Mouse (Mus musculus) stomach, embryonic 14.5 days (tissue): ENCODE data around the gene Atp6v0b. TPM values are rescaled to one million over a fixed set of nuclear protein-coding genes. Genes with fewer than 3 reads are reported as not detected.
A peak's percentile ranks its signal among the peaks of the same experiment; 100 is the strongest.

ENCODE experiments used
- ATAC-seq: fragments of 200-750 bp; cut with Nextera tagmentation; 2 replicates; pipeline ENCODE4 v1.8.0; 2017; ENCODE audit warnings: low read depth, moderate TSS enrichment; ENCODE audit not compliant: insufficient number of reproducible peaks, insufficient read depth, low FRiP score
- H3K27ac ChIP-seq: fragments of 300-500 bp; sonication (generic); 2 replicates; pipeline ENCODE4 v1.5.1; 2014; ENCODE audit warnings: mild to moderate bottlenecking, low read length, moderate library complexity, mixed read lengths
- H3K27me3 ChIP-seq: fragments of 300-500 bp; sonication (generic); 2 replicates; pipeline ENCODE4 v1.6.1; 2014; ENCODE audit warnings: low read length, control low read depth, mixed read lengths; ENCODE audit not compliant: control insufficient read depth, insufficient read depth
- H3K36me3 ChIP-seq: fragments of 300-500 bp; sonication (generic); 2 replicates; pipeline ENCODE4 v1.6.1; 2014; ENCODE audit warnings: mild to moderate bottlenecking, control low read depth, low read length, moderate library complexity, mixed read lengths; ENCODE audit not compliant: control insufficient read depth, insufficient read depth
- H3K4me1 ChIP-seq: fragments of 300-500 bp; sonication (generic); 2 replicates; pipeline ENCODE4 v1.6.1; 2014; ENCODE audit warnings: low read length, control low read depth, mixed read lengths; ENCODE audit not compliant: control insufficient read depth, insufficient read depth
- H3K4me2 ChIP-seq: fragments of 300-500 bp; sonication (generic); replicated peaks from 2 replicates; pipeline ENCODE4 v1.6.1; 2014; ENCODE audit warnings: low read depth, low read length, control low read depth
- H3K4me3 ChIP-seq: fragments of 300-500 bp; sonication (generic); 2 replicates; pipeline ENCODE4 v1.5.1; 2014; ENCODE audit warnings: low read depth, low read length, control low read depth
- H3K9ac ChIP-seq: fragments of 300-500 bp; sonication (generic); replicated peaks from 2 replicates; pipeline ENCODE4 v1.6.1; 2014; ENCODE audit warnings: low read depth, mild to moderate bottlenecking, control low read depth, low read length, moderate library complexity, mixed read lengths
- H3K9me3 ChIP-seq: fragments of 300-500 bp; sonication (generic); 2 replicates; pipeline ENCODE4 v1.6.1; 2016; ENCODE audit warnings: low read depth, low read length, control low read depth; ENCODE audit not compliant: control insufficient read depth
- WGBS: fragments of 180-500 bp; shearing (Covaris S2); extraction: QIAGEN DNeasy Blood & Tissue Kit; methylation state at CpG from one replicate; pipeline ENCODE4 v1.1.7; 2014; 5-methylcytosine and 5-hydroxymethylcytosine counted together
- polyA plus RNA-seq: library from polyadenylated mRNA; unstranded; fragments of >200 nt; fragmentation: Nextera tagmentation; extraction: Ambion mirVana; gene quantifications from 2 replicates; pipeline ENCODE4 v1.2.1, GENCODE M21; 2014

The Atp6v0b gene
- polyA plus RNA-seq, 1 experiment from 2014 or later, result 200 TPM

DNA sequence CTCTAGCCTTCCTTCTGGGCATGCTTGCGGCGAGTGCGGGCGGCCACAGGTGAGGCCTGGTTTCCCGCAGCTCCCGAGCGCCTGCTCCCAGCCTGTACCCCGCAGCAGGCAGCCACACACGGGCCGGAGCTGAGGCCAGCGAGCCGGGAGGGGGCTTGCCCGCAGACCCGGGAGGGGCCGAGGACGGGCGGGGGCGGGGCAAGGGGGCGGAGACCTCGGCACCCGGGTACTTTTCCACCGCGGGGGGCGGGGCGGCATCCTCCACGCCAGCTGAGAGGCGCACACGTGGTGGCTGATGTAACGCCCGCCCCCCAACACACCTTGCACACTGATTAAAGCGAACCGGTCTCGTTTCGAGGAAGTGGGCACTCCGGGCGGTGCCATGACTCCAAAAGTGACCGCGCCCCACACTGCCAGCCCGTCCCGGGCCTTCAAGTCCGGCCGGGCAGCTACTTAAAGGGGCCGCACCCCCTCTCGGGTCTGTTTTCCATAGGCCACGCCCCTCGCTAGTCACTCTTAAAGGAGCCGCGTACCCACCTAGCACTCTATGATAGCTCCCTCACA is 50.8 kb downstream of the Atp6v0b start:
- H3K9ac ChIP-seq, result peak overlapping the region; percentile 53
- peak; percentile 89 for ATAC-seq
- WGBS, result 0% methylated on average over 47 of the region's 48 CpGs

DNA sequence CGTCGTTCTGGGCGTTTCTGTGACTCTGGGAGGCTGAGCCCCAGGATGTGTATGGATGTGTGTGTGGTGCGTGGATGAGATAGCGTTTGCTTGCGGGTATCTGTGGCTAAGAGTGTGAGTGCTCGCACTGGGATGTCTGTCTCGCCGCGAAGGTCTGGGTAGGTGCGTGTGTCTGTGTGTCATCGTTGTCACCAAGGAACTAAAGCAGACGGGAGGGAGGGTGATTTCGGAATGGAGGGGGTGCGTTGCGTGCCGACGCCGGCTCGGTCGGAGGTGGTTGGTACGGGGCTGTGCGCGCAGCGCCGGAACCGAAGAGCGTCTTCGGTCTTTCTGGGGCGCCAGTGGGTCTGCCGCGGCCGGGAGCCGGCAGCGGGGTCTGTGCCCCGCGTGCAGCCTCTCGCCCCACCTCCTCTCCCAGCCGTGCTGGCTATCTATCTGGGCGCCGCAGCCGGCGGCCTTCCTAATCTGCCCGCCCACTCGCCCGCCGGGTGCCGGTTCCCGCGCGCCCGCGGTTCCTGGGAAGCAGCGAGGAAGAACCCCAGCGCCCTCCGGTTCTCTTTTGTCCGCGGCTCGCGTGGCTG is 51.5 kb downstream of the Atp6v0b start:
- H3K9me3 ChIP-seq, result no peaks in the 10 kb centered on the region
- under 1% methylated on average over 56 of the region's 60 CpGs for WGBS
- H3K9ac ChIP-seq, result peak overlapping the region; percentile 53
- H3K27me3 ChIP-seq, result no peaks in the 10 kb centered on the region
- no peaks in the 10 kb centered on the region for H3K36me3 ChIP-seq
- H3K4me2 ChIP-seq, result peak overlapping the region; percentile 58
- peak overlapping the region; percentile 72 for H3K4me3 ChIP-seq
- peaks cover 17% of the 10 kb centered on the region; the same call in 1 of the 2 replicates for H3K4me1 ChIP-seq
- peak overlapping the region; percentile 83 for H3K27ac ChIP-seq
- ATAC-seq, result peak; percentile 19

More for the DNA sequence above, 50.8 kb downstream of the Atp6v0b start:
- no peaks in the 10 kb centered on the region for H3K27me3 ChIP-seq
- peaks cover 16% of the 10 kb centered on the region; the same call in 1 of the 2 replicates for H3K4me1 ChIP-seq
- peak overlapping the region; percentile 72 for H3K4me3 ChIP-seq
- H3K4me2 ChIP-seq, result peak overlapping the region; percentile 58
- no peaks in the 10 kb centered on the region for H3K9me3 ChIP-seq
- no peaks in the 10 kb centered on the region for H3K36me3 ChIP-seq
- H3K27ac ChIP-seq, result peak overlapping the region; percentile 83; the same call in 1 of the 2 replicates

DNA sequence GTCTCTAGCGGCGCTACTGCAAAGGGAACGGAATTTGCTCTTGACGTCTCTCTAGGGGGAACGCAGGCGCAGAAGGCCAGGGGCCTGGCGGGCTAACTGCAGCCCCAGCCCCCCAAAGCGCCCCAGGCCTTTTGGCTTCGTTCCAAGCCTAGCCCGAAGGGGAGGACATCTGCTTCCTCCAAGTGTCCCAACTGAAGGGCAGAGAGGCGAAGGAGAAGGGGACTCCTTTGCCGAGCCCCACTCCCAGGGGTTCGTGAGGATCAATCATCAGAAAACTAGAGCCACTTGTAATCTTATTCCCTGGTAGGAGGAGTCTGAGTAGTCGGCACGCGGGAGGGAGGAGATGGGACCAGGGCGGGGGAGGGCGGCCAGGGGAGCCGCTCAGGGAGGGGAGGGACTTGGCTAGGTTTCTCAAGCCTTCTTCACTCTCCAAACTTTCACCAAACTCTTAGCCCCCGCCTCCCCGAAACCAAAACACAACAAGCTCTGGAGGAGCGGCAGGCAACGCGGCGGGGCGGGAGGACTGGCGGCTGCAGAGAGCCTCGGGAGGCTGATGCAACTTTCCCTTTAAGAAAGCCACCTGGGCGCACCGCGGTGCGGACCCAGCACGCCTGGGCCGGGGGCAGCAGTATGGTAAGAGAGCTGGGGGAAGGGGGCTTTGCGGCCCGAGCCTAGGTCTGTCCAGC is 52.1 kb downstream of the Atp6v0b start:
- Histone ChIP-seq H3K9ac (peak overlapping the region; percentile 53), H3K4me2 (peak overlapping the region; percentile 58), H3K27ac (peak overlapping the region; percentile 83), H3K36me3 (no peaks in the 10 kb centered on the region), H3K27me3 (no peaks in the 10 kb centered on the region), H3K9me3 (no peaks in the 10 kb centered on the region), H3K4me3 (peak overlapping the region; percentile 72), H3K4me1 (peaks cover 23% of the 10 kb centered on the region; the same call in 1 of the 2 replicates)
- under 1% methylated on average over 35 of the region's 36 CpGs for WGBS
- peak; percentile 50 for ATAC-seq

DNA sequence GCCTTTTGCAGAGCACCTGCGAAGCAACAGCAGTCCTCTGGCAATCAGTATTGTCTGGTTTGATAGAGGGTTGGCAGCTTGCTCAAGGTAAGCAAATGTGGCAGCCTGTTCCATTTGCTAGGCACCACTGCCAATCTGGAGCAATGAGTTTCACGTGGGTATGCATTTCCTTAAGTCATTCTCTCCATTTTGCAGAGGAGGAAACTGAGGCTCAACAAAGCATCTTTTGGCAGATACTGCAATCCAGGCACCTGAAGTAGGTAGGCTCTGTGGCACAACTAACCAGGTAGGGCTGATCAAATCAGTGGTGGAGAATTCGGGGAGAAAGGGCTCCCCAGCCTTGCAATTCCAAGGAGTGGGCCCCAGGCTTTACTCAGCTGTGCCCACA is 52.7 kb downstream of the Atp6v0b start, which contains the start of gene Slc6a9:
TSS of gene Slc6a9 (plus strand) at position 50 of the 388 bp plus-strand sequence.
- Histone ChIP-seq H3K4me2 (peak within 1 kb of the TSS; percentile 58), H3K4me1 (peaks cover 28% of the 10 kb centered on the region; the same call in 1 of the 2 replicates), H3K9ac (peak within 1 kb of the TSS; percentile 53), H3K36me3 (no peaks in the 10 kb centered on the region), H3K9me3 (no peaks in the 10 kb centered on the region), H3K27me3 (no peaks in the 10 kb centered on the region), H3K4me3 (peak within 1 kb of the TSS; percentile 72), H3K27ac (peak within 1 kb of the TSS; percentile 83)
- 22% methylated on average over 3 of the region's 3 CpGs for WGBS
- no peak for ATAC-seq

Other genes starting within 250 kb of the Atp6v0b start
- 67.9 TPM in 2 replicates for gene Dmap1, start 205.1 kb downstream of the Atp6v0b start, polyA plus RNA-seq
- not detected in 2 replicates for gene Gm12845, start 162.9 kb downstream of the Atp6v0b start, polyA plus RNA-seq
- gene Klf17, start 121.7 kb downstream of the Atp6v0b start, polyA plus RNA-seq, result 0.14 TPM in 1 of 2 replicates, not detected in the other
- 11.0 and 11.6 TPM in 2 replicates for gene Slc6a9, start 52.8 kb downstream of the Atp6v0b start, polyA plus RNA-seq
- gene Ccdc24, start 14.8 kb downstream of the Atp6v0b start, polyA plus RNA-seq, result 2.0 and 2.4 TPM in 2 replicates
- gene B4galt2, start 3.8 kb downstream of the Atp6v0b start, polyA plus RNA-seq, result 30.3 and 32.1 TPM in 2 replicates
- 19.2 and 19.9 TPM in 2 replicates for gene Dph2, start 4.7 kb upstream of the Atp6v0b start, polyA plus RNA-seq
- gene Ipo13, start 27.7 kb upstream of the Atp6v0b start, polyA plus RNA-seq, result 37.3 and 39.8 TPM in 2 replicates
- 5.8 and 7.0 TPM in 2 replicates for gene Artn, start 42.4 kb upstream of the Atp6v0b start, polyA plus RNA-seq
- gene St3gal3, start 247.6 kb upstream of the Atp6v0b start, polyA plus RNA-seq, result 5.0 and 6.1 TPM in 2 replicates